Mouse (Mus musculus) limb, embryonic 11.5 days (tissue): ENCODE results near the gene Rsu1. TPM values are rescaled to one million over a fixed set of nuclear protein-coding genes. Genes with fewer than 3 reads are reported as not detected.

Source experiments
- ATAC-seq: fragments of 200-750 bp; cut with Nextera tagmentation; 2 replicates; pipeline ENCODE4 v1.8.0; 2017; ENCODE audit warnings: low read depth; ENCODE audit not compliant: insufficient number of reproducible peaks, low FRiP score, low TSS enrichment
- DNase-seq: peaks from one replicate; pipeline ENCODE4 v3.0.0-alpha.2; 2015; ENCODE audit warnings: low spot score
- H3K27ac ChIP-seq: fragments of 300-500 bp; sonication (generic); replicated peaks from 2 replicates; pipeline ENCODE4 v1.5.1; 2014; ENCODE audit warnings: low read depth, mild to moderate bottlenecking, low read length
- H3K27me3 ChIP-seq: fragments of 300-500 bp; sonication (generic); 2 replicates; pipeline ENCODE4 v1.6.1; 2014; ENCODE audit warnings: mild to moderate bottlenecking, low read length, mixed read lengths; ENCODE audit not compliant: control insufficient read depth, insufficient read depth
- H3K36me3 ChIP-seq: fragments of 300-500 bp; sonication (generic); 2 replicates; pipeline ENCODE4 v1.6.1; 2014; ENCODE audit warnings: mild to moderate bottlenecking, low read length, moderate library complexity, mixed read lengths; ENCODE audit not compliant: control insufficient read depth, insufficient read depth
- H3K4me1 ChIP-seq: fragments of 300-500 bp; sonication (generic); 2 replicates; pipeline ENCODE4 v1.6.1; 2014; ENCODE audit warnings: low read length, mixed read lengths; ENCODE audit not compliant: control insufficient read depth, insufficient read depth
- H3K4me2 ChIP-seq: fragments of 300-500 bp; sonication (generic); 2 replicates; pipeline ENCODE4 v1.6.1; 2014; ENCODE audit warnings: low read depth, mild to moderate bottlenecking, moderate library complexity; ENCODE audit not compliant: severe bottlenecking
- H3K4me3 ChIP-seq: fragments of 300-500 bp; sonication (generic); 2 replicates; pipeline ENCODE4 v1.5.1; 2014; ENCODE audit warnings: low read depth, low read length
- H3K9ac ChIP-seq: fragments of 300-500 bp; sonication (generic); 2 replicates; pipeline ENCODE4 v1.6.1; 2014; ENCODE audit warnings: mild to moderate bottlenecking, low read length
- H3K9me3 ChIP-seq: fragments of 300-500 bp; sonication (generic); 2 replicates; pipeline ENCODE4 v1.6.1; 2016; ENCODE audit warnings: low read length; ENCODE audit not compliant: control insufficient read depth
- WGBS: fragments of 180-500 bp; shearing (Covaris S2); extraction: QIAGEN DNeasy Blood & Tissue Kit; methylation state at CpG from one replicate; pipeline ENCODE4 v1.1.7; 2014; 5-methylcytosine and 5-hydroxymethylcytosine counted together
- polyA plus RNA-seq: library from polyadenylated mRNA; unstranded; fragments of >200 nt; fragmentation: Nextera tagmentation; extraction: Ambion mirVana; gene quantifications from 2 replicates; pipeline ENCODE4 v1.2.1, GENCODE M21; 2014

Rsu1 gene
- polyA plus RNA-seq, 1 experiment from 2014 or later, result 98.8 TPM

DNA sequence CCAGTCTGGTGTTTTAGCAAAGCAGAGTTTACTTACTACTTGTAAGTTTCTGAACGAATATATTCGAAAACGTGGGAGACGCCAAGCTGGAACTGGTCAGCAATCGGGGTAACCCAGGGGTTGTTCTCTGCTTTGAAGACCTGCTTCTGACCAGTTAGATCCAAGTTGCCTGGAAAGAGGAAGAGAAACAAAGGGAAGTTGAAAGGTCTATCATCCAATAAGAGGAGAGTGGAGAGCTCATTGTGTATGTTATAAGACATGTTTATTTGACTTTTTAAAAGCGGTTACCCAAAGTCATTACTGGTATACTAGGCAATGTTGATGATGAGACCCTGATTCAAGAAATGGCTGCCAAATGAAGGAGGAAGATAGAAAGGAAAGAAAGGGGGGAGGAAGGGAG is 101.3 kb downstream of the Rsu1 start:
- DNase-seq (no peak), ATAC-seq (no peak)
- 97% methylated on average over 6 of the region's 6 CpGs for WGBS
- H3K9me3 ChIP-seq, result no peaks in the 10 kb centered on the region
- no peak overlapping the region for H3K9ac ChIP-seq
- H3K27me3 ChIP-seq, result no peaks in the 10 kb centered on the region
- no peak overlapping the region for H3K4me2 ChIP-seq
- H3K4me3 ChIP-seq, result no peak overlapping the region
- no peaks in the 10 kb centered on the region for H3K4me1 ChIP-seq
- H3K36me3 ChIP-seq, result no peaks in the 10 kb centered on the region
- H3K27ac ChIP-seq, result no peak overlapping the region

DNA sequence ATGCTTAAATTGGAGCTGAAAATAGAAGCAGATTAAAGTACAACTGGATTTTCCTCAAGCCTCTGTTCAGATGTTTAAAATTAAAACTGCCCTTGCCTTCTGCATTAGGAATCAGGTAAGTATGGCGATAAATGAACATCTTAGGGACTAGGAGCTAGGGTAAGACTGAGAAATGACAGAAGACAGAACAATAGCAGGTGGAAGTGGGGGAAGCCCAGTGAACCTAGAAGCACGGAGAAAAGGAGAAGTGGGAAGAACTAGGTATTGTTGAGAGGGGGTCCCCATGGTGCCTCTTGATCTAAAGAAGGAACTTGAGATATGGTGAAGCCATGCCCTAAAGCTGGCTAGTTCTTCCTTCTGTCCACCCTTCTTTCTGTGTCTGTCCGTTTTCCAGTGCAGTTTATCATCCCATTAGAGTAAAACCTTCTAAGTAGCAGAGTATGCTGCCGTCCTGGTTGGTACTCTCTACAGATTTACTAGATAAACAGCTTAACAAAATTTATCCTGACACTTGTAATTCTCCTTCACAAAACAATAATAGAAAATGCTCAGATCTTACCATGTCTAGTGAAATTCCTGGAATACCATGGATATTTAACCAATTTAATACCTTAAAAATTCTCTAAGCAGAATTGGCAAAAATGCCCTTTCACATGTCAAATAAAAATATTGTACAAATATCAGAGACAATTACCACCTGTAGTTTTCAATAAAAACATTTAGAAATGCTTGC is 101.9 kb downstream of the Rsu1 start:
- Histone ChIP-seq H3K36me3 (no peaks in the 10 kb centered on the region), H3K4me3 (no peak overlapping the region), H3K27ac (no peak overlapping the region), H3K4me2 (no peak overlapping the region), H3K9ac (no peak overlapping the region), H3K4me1 (no peaks in the 10 kb centered on the region), H3K9me3 (no peaks in the 10 kb centered on the region), H3K27me3 (no peaks in the 10 kb centered on the region)
- no peak for ATAC-seq
- DNase-seq, result no peak
- WGBS, result 90% methylated on average over 4 of the region's 4 CpGs

DNA sequence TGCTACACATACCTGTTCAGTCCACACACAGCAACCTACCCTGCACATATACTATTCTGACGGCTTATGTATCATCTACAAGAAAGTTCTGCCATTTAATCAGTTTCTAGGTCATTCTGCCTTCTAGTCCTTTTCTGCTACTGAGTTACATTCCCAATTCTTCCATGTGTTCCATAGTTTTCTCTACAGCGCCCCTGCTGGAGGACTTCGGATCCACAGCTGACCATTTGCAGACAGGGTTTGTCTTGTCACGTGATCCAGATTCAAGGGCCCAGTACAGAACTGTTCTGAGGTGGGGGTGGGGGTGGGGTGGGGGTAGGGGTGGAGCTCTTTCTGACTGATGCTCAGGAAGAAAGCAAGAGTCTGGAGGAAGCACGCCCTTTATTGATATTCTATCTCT is 102.5 kb downstream of the Rsu1 start:
- ATAC-seq (peak; percentile 44; the same call in 1 of the 2 replicates), DNase-seq (peak; percentile 68)
- Histone ChIP-seq H3K4me2 (no peak overlapping the region), H3K27ac (no peak overlapping the region), H3K4me3 (no peak overlapping the region), H3K36me3 (no peaks in the 10 kb centered on the region), H3K27me3 (no peaks in the 10 kb centered on the region), H3K4me1 (no peaks in the 10 kb centered on the region), H3K9me3 (no peaks in the 10 kb centered on the region), H3K9ac (no peak overlapping the region)
- WGBS, result 46% methylated on average over 5 of the region's 5 CpGs

DNA sequence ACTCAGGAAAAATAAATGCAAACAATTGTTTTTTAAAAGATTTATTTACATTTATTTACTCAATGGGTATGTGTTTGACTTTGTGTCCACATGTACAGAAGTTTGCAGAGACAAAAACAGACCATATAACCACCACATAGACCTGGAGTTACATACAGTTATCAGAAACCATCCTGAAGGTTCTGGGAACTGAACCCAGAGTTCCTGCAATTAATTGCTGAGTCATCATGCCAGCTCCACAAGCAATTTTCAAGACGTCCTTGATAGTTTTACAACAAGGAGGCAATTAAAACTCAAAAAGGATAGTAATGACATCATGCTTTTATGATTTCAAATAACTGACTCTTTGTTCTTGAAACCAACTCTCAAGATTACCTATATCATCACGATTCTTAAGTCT is 109.5 kb downstream of the Rsu1 start:
- no peak overlapping the region for H3K9ac ChIP-seq
- H3K4me3 ChIP-seq, result no peak overlapping the region
- DNase-seq (no peak), ATAC-seq (no peak)
- no peaks in the 10 kb centered on the region for H3K4me1 ChIP-seq
- H3K27me3 ChIP-seq, result no peaks in the 10 kb centered on the region
- 76% methylated on average over 2 of the region's 2 CpGs for WGBS
- H3K27ac ChIP-seq, result no peak overlapping the region
- H3K4me2 ChIP-seq, result no peak overlapping the region
- H3K9me3 ChIP-seq, result no peaks in the 10 kb centered on the region
- no peaks in the 10 kb centered on the region for H3K36me3 ChIP-seq

DNA sequence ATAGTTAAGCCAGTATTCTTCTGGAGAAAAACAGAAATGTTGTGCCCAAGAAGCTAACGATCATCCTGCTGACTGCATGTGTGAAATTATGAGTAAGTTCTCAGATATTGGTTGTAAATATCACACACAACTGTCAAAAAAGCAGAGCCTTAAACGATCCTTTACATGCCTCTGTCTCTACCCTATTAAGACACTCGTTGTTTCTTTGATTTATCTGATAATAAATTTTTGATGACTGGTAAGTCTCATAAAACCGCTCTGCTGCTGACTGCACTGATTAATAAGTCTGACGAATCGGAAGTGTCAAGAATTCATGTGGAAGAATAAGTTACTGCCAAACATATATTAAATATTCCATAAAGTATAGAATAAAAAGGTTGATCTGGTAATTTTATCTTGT is 126.0 kb downstream of the Rsu1 start:
- ATAC-seq, result no peak
- Histone ChIP-seq H3K4me3 (no peak overlapping the region), H3K27me3 (no peaks in the 10 kb centered on the region), H3K9ac (no peak overlapping the region), H3K4me1 (no peaks in the 10 kb centered on the region), H3K4me2 (no peak overlapping the region), H3K36me3 (no peaks in the 10 kb centered on the region), H3K9me3 (no peaks in the 10 kb centered on the region), H3K27ac (no peak overlapping the region)
- WGBS, result 67% methylated on average over 6 of the region's 6 CpGs
- no peak for DNase-seq

DNA sequence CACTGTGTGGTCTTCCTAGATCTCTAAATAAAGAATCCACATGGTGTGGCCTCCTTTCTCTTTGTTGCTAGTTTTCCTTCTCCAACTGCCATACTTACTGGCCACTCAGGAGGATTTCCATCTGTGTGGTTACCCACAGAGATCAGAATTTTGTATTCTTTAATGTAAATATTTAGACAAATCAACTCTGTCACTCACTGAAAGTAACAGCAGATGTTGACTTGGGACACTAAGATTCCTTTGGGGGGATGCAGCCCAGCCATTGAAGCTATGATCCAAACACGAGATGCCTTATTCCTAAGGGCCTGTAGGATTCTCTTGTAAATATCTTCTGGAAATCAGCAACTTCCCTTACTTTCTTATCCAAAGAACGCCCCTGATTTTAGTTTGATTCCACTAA is 136.3 kb downstream of the Rsu1 start:
- ATAC-seq, result no peak
- Histone ChIP-seq H3K36me3 (no peaks in the 10 kb centered on the region), H3K9me3 (no peaks in the 10 kb centered on the region), H3K27ac (no peak overlapping the region), H3K4me1 (no peaks in the 10 kb centered on the region), H3K4me3 (no peak overlapping the region), H3K9ac (no peak overlapping the region), H3K27me3 (no peaks in the 10 kb centered on the region), H3K4me2 (no peak overlapping the region)
- WGBS, result 88% methylated on average over 2 of the region's 2 CpGs
- DNase-seq, result no peak

DNA sequence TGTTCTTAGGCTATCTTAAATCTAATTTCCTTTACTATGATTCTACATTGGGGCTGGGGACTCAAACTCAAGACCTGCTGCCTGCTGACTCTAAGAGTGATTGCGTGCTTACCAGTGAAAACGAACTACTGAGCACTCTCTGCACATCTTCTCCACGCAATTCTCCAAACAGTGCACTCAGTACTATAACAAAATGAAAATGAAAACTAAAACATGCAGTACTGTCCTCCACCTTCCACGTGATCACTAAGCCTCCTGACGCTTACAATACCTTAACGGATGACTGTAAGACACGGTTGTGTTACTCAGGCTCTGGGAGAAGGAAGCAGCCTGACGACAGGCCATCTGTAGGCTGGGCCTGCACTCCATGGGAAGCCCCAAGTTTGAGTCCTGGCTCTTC is 138.4 kb downstream of the Rsu1 start:
- ATAC-seq (no peak), DNase-seq (no peak)
- Histone ChIP-seq H3K9me3 (no peaks in the 10 kb centered on the region), H3K4me2 (no peak overlapping the region), H3K27me3 (no peaks in the 10 kb centered on the region), H3K4me3 (no peak overlapping the region), H3K27ac (no peak overlapping the region), H3K36me3 (no peaks in the 10 kb centered on the region), H3K9ac (no peak overlapping the region), H3K4me1 (no peaks in the 10 kb centered on the region)
- 90% methylated on average over 8 of the region's 8 CpGs for WGBS

DNA sequence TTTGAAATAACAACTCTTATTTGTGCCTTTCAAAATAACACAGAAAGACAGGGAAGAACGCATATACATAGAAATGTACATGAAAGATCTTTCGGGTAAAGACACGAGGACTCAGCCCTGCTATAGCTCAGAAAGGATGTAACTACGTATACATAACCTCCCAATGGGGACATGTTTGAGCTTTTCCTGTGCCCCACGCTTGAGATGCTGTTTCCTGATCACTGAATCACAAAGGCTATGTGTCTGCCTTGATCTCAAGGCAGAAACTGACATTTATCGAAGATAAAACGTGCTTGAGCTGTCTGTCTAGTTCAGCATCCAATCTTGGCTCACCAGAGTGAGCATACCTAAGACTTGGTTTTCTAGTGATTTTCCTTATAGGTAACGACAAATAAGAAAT is 138.8 kb downstream of the Rsu1 start:
- no peak overlapping the region for H3K27ac ChIP-seq
- no peak overlapping the region for H3K4me2 ChIP-seq
- WGBS, result 90% methylated on average over 8 of the region's 8 CpGs
- no peak for DNase-seq
- ATAC-seq, result no peak
- no peaks in the 10 kb centered on the region for H3K27me3 ChIP-seq
- no peak overlapping the region for H3K4me3 ChIP-seq
- no peaks in the 10 kb centered on the region for H3K9me3 ChIP-seq
- no peak overlapping the region for H3K9ac ChIP-seq
- no peaks in the 10 kb centered on the region for H3K4me1 ChIP-seq
- no peaks in the 10 kb centered on the region for H3K36me3 ChIP-seq

DNA sequence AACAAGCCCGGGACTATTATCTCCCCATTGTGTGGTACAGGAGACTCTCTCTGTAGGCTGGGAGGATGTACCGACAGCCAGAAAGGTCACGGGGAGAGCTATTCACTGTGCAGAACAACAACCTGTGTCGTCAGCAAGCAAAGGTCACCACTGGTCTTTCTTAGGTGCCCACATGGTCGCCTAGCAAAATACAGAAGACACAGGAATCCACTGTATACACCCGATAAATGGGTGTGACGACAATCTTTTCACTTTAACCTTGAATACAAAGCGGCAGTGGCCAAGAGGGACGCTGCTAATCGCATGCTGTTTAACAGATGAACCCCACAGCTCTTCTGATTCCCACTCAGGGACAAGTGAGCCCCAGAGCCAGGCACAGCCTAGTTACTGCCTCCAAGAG is 141.4 kb downstream of the Rsu1 start:
- Histone ChIP-seq H3K9me3 (no peaks in the 10 kb centered on the region), H3K36me3 (no peaks in the 10 kb centered on the region), H3K27me3 (no peaks in the 10 kb centered on the region), H3K4me3 (no peak overlapping the region), H3K4me1 (no peaks in the 10 kb centered on the region), H3K9ac (no peak overlapping the region), H3K27ac (no peak overlapping the region), H3K4me2 (no peak overlapping the region)
- DNase-seq (no peak), ATAC-seq (no peak)
- WGBS, result 80% methylated on average over 10 of the region's 10 CpGs
